Mouse (Mus musculus): ENCODE results near the gene Slc2a8. TPM values are rescaled to one million over a fixed set of nuclear protein-coding genes. Genes with fewer than 3 reads are reported as not detected.

The Slc2a8 gene
- total RNA-seq, 2 experiments from 2014 or later, result 17.1 to 20.3 TPM

GRCm38 (mm10) chr2:32977114-32977513 lies 4.8 kb downstream of the Slc2a8 start:
- no peak for DNase-seq
- intact Hi-C loops (cut with DNase I), result no loop called here

DNA sequence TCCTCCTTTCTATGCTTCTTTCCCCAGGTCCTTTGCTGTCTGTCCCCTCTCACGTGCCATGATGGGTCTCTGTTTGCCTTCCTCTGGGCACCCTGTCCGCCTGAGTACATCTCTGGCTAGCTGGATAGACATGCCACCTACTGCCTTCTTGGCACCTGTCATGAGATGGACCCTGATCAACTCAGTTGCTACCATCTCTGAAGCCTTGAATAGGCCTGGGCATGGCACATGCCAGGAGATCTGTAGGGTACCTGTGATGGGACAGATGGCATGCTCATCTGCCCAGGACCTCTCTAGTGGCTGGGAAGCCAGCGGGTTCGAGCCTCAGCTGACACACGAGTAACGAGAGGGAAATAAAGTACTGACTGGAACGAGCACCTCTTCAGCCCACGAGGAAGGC lies 7.7 kb downstream of the Slc2a8 start:
- DNase-seq, result no peak
- intact Hi-C loops (cut with DNase I), result no loop called here

DNA sequence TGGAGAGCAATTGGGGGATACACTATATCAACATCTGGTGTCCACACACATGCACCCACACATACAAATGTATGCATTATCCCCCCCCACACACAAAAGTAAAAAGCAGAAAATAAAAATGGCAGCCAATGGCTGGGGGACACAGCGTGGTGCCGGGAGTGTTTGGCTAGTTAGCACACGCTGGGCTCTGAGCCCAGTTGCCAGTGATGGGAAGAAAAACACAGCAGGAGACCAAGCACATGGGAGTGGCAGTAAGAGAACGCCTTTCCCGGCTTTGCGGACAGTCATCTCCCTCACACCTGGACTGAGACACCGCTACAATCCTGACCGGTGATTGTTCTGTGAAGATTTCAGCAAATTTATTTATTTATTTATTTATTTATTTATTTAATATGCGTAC lies 10.6 kb downstream of the Slc2a8 start:
- DNase-seq, result peak; percentile 71
- intact Hi-C loops (cut with DNase I), result no loop called here

DNA sequence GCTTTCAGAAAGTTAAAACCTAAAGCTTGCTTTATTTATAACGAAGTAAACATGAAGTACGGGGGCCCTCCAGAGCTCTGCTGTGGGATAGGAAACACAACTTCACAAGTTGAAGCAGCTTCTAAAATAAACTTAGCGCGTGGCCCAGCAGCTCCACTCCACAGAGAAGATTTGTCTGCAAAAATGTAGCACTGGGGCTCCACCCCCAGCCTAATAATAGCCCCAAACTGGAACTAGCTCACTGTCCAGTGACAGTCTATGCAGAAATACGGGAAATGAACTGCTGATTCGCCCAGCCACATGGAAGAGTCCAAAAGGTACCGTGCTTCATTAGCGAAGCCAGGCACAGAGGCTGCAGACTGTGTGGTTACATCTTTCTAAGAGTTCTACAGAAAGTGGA lies 12.6 kb downstream of the Slc2a8 start:
- intact Hi-C loops (cut with DNase I), result no loop called here
- DNase-seq, result no peak

DNA sequence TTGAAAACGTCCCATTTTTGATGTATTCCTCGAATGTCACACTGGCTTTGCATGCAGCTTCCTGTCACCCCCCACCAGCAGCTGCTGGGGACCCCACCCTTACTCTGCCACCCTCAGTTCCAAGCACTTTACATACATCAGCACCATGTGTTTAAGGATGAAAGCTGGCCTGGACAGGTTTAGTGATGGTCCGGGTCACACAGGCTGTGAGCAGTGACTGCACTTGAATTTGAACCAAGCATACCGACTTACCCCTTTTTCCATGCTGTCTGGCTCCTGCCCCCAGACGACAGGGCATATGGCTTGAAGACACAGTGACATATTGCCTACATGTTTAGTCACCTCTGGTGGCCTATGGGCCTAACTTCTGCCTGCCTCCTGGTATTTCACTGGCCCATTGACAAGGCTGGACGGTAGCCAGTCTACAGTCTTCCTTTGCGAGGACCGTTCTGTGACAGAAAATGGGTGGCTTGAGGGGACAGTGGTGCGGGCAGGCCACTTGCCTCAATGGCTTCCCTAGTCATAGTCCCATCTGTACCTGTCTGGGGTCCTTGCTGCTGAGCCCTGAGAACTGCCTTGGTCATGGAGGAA lies 13.8 kb downstream of the Slc2a8 start:
- DNase-seq, result peak; percentile 40
- intact Hi-C loops (cut with DNase I), result no loop called here

- intact Hi-C loops (cut with DNase I), result no loop called here
- DNase-seq, result peak; percentile 88
Measured at GRCm38 (mm10) chr2:32966689-32967631, 14.9 kb downstream of the Slc2a8 start.

DNA sequence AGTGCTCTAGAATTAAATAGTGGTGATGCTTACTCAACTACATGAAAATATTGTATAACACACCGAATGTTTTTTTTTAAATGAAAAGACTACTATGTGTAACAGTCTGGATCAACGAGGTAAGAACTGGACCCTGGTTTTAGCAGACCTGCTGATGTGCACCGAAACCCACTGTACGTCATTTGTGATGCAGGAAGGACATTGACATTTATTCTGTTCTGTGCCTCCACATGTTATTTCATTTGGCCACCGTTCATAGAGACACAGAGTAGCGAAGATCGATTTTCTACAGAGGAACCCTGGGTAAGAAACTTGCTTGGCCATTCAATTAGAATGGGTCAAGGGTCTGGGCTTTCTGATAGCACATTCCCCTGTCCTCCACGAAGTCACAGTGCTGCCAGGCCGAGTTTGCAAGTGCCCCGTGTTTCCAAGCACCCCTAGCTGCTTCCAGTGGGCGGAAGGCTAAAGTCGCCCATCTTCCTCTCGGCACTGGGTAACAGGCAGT lies 15.6 kb downstream of the Slc2a8 start:
- intact Hi-C loops (cut with DNase I), result no loop called here
- DNase-seq, result no peak

DNA sequence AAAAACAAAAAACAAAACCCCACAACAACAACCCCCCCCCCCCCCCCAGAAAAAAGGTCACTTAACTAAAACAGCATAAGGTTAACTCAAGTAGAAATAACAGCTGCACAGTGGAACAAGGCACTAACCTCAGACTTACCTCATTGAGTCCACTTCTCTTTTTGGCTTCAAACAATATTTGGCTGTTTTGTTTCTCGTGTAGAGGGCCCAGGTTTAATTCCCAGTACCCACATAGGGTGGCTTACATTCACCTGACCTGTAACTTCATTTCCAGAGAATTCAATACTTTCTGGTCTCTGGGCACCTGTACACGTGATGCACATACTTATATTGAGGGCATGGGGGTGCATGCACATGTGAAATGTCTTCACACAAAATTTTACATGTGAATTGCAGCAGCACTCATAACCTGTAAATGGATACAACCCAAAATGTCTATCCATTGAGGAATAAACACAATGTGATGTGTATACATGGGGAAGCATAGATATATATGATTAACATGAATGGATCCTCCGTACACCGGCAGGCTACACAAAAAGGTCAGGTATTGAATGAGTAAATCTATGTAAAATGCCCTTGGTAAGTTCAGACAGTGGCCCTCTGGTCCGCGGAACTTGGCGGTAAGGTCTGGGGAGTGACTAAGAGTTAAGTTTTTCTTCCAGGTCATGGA lies 16.2 kb downstream of the Slc2a8 start:
- no peak for DNase-seq
- intact Hi-C loops (cut with DNase I), result no loop called here

DNA sequence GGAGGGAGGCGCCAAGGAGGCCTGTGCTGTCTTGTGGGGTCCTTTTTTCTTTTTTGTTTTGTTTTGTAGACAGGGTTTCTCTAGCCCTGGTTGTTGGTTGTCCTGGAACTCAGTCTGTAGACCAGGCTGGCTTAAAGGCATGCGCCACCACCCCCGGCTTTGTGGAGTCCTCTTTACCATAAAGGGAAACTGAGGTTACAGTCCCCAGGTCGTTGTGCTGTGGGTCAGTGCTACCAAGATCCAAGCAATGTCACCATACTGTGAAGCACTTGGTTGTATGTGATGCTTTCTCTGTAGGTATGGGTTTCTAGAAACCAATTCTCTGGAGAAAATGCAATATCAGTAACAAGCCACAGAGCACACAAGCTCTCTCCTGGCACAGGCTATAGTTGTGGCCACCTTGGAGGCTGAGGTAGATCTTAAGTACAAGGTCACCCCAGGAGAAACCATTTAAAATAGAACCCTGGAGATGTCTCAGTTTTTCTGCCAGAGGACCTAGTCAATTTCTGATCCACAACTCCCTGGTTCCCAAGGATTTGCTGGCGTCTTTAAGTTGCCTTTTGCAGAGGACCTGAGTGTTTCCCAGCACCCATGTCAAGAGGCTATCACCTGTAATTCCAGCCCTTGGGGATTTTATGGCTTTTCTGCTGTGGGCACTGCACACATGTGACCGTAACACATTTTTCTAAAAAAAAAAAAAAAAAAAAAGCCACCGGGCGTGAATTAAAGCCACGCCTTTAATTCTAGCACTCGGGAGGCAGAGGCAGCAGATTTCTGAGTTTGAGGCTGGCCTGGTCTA lies 17.0 kb downstream of the Slc2a8 start:
- intact Hi-C loops (cut with DNase I), result no loop called here

GRCm38 (mm10) chr2:32963981-32964380 lies 17.9 kb downstream of the Slc2a8 start:
- intact Hi-C loops (cut with DNase I), result no loop called here

More for the DNA sequence above, 17.0 kb downstream of the Slc2a8 start:
- no peak for DNase-seq

GRCm38 (mm10) chr2:32963544-32963943 lies 18.3 kb downstream of the Slc2a8 start:
- intact Hi-C loops (cut with DNase I), result no loop called here

More at GRCm38 (mm10) chr2:32963981-32964380, 17.9 kb downstream of the Slc2a8 start:
- no peak for DNase-seq

GRCm38 (mm10) chr2:32962875-32963220 lies 19.0 kb downstream of the Slc2a8 start:
- DNase-seq, result no peak
- intact Hi-C loops (cut with DNase I), result no loop called here

More at GRCm38 (mm10) chr2:32963544-32963943, 18.3 kb downstream of the Slc2a8 start:
- no peak for DNase-seq

GRCm38 (mm10) chr2:32962062-32962874 lies 19.6 kb downstream of the Slc2a8 start:
- DNase-seq, result no peak
- intact Hi-C loops (cut with DNase I), result no loop called here

DNA sequence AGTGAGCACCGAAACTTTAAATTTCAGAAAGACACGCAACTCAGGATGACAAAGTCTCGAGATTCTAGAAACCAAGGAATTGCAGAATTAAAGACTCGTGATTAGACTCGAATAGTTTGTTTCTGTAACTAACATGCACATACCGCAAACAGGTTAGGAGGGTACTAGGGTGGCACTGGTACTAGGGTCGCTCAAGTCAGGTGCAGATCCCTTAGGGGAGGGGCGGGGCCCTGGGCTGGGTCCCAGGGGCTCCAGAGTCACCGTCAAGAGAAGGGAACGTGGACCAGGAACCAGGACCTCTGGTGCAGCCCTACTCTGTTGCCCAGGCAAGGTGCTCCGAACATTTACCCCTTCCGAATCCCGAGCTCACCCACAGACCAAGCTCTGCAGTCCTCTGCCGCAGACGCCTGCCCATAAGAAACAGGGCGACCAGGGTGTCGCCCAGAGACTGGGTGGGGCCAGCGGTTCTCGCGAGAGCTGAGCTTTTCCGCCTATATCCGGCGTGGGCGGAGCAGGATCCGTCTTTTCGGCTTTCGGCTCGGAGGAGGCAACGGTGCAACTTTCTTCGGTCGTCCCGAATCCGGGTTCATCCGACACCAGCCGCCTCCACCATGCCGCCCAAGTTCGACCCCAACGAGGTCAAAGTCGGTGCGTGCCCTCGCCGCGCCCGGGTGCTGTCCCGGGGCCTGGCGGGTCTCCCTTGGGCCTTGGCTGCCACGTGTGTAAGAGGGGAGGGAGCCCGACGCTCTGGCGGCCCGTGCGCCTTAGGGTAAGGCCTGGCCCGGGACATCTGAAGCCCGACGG lies 20.5 kb downstream of the Slc2a8 start, which contains the start of the genes Rpl12 and Lrsam1:
Gene Rpl12, plus strand, starts transcription at position 368 of the 804 bp plus-strand sequence.
Gene Lrsam1, minus strand, starts transcription at position 423 of the 804 bp plus-strand sequence.
- intact Hi-C loops (cut with DNase I), result no loop called here
- peak; percentile 95 for DNase-seq

DNA sequence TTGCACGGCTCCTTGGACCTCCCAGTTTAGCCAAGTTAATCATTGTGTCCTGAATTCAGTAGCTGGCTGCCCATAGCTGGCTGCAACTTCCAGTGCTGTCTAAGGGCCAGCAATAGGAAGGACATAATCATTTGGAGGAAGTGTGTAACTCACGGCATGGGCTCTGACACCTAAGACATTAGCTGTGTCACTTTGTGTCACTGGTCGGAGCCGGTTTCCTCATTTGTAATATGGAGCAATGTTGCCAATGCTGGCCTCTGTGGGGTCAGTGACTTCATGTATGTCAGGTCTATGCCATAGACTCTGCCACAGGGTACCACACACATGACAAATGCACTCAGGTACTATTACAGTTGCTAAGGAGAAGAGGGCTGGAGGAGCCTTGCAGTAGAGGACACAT lies 21.6 kb downstream of the Slc2a8 start:
- no peak for DNase-seq
- intact Hi-C loops (cut with DNase I), result no loop called here

GRCm38 (mm10) chr2:32957344-32957743 lies 24.5 kb downstream of the Slc2a8 start:
- intact Hi-C loops (cut with DNase I), result no loop called here
- DNase-seq, result no peak

GRCm38 (mm10) chr2:32954581-32954980 lies 27.3 kb downstream of the Slc2a8 start:
- intact Hi-C loops (cut with DNase I), result no loop called here
- DNase-seq, result no peak

DNA sequence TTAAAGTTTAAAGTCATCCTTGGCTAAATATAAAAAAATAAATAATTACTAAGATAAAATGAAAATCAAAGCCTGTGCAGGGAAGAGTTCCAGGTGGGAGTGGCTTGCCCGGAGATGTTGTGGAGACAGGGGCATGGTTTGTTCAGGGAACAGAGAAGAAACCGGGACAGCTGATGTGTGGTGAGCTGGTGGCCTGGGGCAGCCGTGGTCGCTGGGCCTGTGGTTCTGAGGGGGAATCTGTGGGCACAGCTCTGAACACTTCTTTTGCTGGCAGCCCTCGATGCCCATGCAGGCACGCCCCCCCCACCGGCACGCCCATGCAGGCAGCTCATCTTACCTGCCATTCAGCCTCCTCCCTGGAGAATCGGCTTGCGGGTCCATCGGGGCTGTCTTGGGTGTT lies 34.4 kb downstream of the Slc2a8 start:
- intact Hi-C loops (cut with DNase I), result no loop called here
- DNase-seq, result no peak

DNA sequence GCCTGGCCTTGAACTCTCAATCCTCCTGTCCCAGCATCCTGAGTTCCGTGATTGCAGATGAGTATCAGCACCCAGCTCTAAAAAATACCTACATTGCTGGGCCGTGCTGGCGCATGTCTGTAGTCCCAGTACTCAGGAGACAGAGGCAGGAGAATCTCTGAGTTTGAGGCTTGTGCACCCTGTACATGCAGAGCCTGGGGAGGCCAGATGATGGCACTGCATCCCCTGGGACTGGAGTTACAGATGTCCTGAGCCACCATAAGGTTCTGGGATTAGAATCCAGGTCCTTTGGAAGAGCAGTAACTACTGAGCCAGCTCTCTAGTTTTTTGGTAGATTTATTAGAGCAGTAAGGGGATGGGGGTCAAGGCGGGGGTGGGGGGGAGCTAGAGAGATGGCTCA lies 41.4 kb downstream of the Slc2a8 start:
- no peak for DNase-seq
- intact Hi-C loops (cut with DNase I), result no loop called here

Measured in left cerebral cortex, postnatal 4 days (tissue).